Mouse (Mus musculus): ENCODE measurements around the gene Pwp2. TPM values are rescaled to one million over a fixed set of nuclear protein-coding genes. Genes with fewer than 3 reads are reported as not detected.
"Not testable (repeated sequence)": the region's sequence is repeated elsewhere in the genome, so short reads cannot be mapped to it uniquely, and the experiment has no call there.

The Pwp2 gene
- total and polyA plus RNA-seq, 3 experiments, result 41.2 to 49.9 (median 43.0) TPM

DNA sequence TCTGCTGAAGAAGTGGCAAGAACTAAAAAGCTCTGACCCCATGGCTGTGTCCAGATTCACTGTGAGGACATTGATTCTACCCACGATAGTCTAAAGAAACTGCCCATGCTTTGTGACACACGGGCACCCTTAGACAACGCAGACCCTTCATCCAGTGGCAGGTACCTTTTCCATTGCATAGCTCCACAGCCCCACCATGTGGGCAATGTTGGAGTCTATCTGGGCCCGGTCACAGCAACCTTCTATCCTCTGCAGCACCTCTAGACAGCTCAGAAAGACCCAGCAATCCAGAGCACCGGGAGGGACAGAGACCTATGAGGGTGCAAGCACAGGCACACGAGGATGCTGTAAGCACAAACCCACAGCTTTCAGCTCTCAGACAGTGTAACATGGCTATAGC lies 26.4 kb upstream of the Pwp2 start:
- H3K9me3 ChIP-seq (replicated peaks; ENCODE audit: low read length), result no peaks in the 10 kb centered on the region
- DNase-seq (ENCODE audit: extremely low read depth), result no peak
- dilution Hi-C loops (cut with MboI; ENCODE audit: extremely low pct_ligation_motif_present, extremely low pct_unique_long_range_greater_than_20kb, low sequenced_read_pairs), result no loop called here

DNA sequence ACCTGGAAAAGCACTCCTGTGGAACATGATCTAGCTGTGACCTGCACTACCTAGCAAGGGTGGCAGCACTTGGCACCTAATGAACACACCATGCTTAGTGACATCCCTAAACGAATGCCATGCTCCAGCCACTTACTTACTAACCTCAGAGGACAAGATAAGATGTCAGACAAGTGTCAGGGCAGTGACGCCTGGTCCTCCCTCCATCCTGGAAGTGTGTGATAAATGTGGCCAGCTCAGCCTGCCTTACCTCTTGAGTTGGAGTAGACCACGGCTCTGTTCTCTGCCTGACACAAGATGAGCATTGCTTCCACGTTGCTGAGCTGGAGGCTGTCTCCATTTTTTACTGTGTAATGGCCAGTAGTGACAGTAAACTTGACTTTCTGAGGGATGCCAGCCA lies 16.2 kb upstream of the Pwp2 start:
- Histone ChIP-seq H3K36me3 (replicated peaks in 1 of 2; ENCODE audit: control insufficient read depth in 1 of 2, insufficient read depth in 1 of 2, low read length in 1 of 2) (peaks cover 77 to 99% of the 10 kb centered on the region in 2 experiments), H3K9ac (ENCODE audit: insufficient read depth, low read depth) (no peak overlapping the region), H3K79me2 (replicated peaks; ENCODE audit: control insufficient read depth, extremely low read depth, insufficient read depth, poor library complexity, severe bottlenecking) (no peaks in the 10 kb centered on the region), H3K27ac (ENCODE audit: insufficient read depth, low read depth) (no peak overlapping the region), H3K4me3 (replicated peaks in 1 of 3; ENCODE audit: low read depth in 2 of 3, low read length in 2 of 3, poor library complexity in 1 of 3) (no peak overlapping the region), H3K4me1 (ENCODE audit: control insufficient read depth in 1 of 2, insufficient read depth in 2 of 2) (no peaks in the 10 kb centered on the region), H3K4me2 (ENCODE audit: insufficient read depth, low read depth, poor library complexity, severe bottlenecking) (no peak overlapping the region), H3K9me3 (replicated peaks; ENCODE audit: low read length) (no peaks in the 10 kb centered on the region), H3K27me3 (replicated peaks) (no peaks in the 10 kb centered on the region)
- dilution Hi-C loops (cut with MboI; ENCODE audit: extremely low pct_ligation_motif_present, extremely low pct_unique_long_range_greater_than_20kb, low sequenced_read_pairs), result no loop called here
- no peak for TF ChIP-seq BHLHE40 (IDR thresholded peaks at IDR 0.05; ENCODE audit: low read depth, low read length)
- no peak for DNase-seq (ENCODE audit: extremely low read depth)
- in situ Hi-C loops (cut with MboI; ENCODE audit: low pct_ligation_motif_present, low pct_unique_long_range_greater_than_20kb, low sequenced_read_pairs), result no loop called here

More for the DNA sequence above, 26.4 kb upstream of the Pwp2 start:
- no peak overlapping the region for H3K4me2 ChIP-seq (ENCODE audit: insufficient read depth, low read depth, poor library complexity, severe bottlenecking)
- H3K27ac ChIP-seq (ENCODE audit: insufficient read depth, low read depth), result no peak overlapping the region
- in situ Hi-C loops (cut with MboI; ENCODE audit: low pct_ligation_motif_present, low pct_unique_long_range_greater_than_20kb, low sequenced_read_pairs), result no loop called here
- H3K27me3 ChIP-seq (replicated peaks), result no peaks in the 10 kb centered on the region
- H3K4me1 ChIP-seq (ENCODE audit: control insufficient read depth in 1 of 2, insufficient read depth in 2 of 2), result no peaks in the 10 kb centered on the region
- no peak for TF ChIP-seq ZNF384 (IDR thresholded peaks at IDR 0.05; ENCODE audit: low read depth, low read length)
- peak in 1 of 2 experiments; percentile 59; a peak in 2 of 4 replicates for TF ChIP-seq CTCF (conservative IDR thresholded peaks at IDR 0.05 in 1 of 2, IDR thresholded peaks at IDR 0.05 in 1 of 2; ENCODE audit: low read depth in 2 of 2, low read length in 2 of 2)
- TF ChIP-seq MYC (IDR thresholded peaks at IDR 0.05; ENCODE audit: low read depth, low read length), result no peak
- TF ChIP-seq RAD21 (IDR thresholded peaks at IDR 0.05; ENCODE audit: low read depth, low read length), result peak; percentile 43
- no peak for TF ChIP-seq ZMIZ1 (IDR thresholded peaks at IDR 0.05; ENCODE audit: low read depth, low read length)
- TF ChIP-seq USF2 (conservative IDR thresholded peaks at IDR 0.05; ENCODE audit: low read depth, low read length), result no peak
- TF ChIP-seq CHD2 (IDR thresholded peaks at IDR 0.05; ENCODE audit: low read length), result no peak
- peak; percentile 45 for TF ChIP-seq SMC3 (IDR thresholded peaks at IDR 0.05; ENCODE audit: low read depth, low read length)
- no peak for TF ChIP-seq ZKSCAN1 (IDR thresholded peaks at IDR 0.05; ENCODE audit: borderline replicate concordance, low read depth, low read length)
- TF ChIP-seq UBTF (IDR thresholded peaks at IDR 0.05; ENCODE audit: low read depth, low read length), result no peak
- TF ChIP-seq KAT2A (IDR thresholded peaks at IDR 0.05; ENCODE audit: insufficient replicate concordance, low read length), result no peak
- no peak overlapping the region for H3K4me3 ChIP-seq (replicated peaks in 1 of 3; ENCODE audit: low read depth in 2 of 3, low read length in 2 of 3, poor library complexity in 1 of 3)
- no peaks in the 10 kb centered on the region for H3K79me2 ChIP-seq (replicated peaks; ENCODE audit: control insufficient read depth, extremely low read depth, insufficient read depth, poor library complexity, severe bottlenecking)
- no peak overlapping the region for H3K9ac ChIP-seq (ENCODE audit: insufficient read depth, low read depth)
- peaks cover 75 to 100% of the 10 kb centered on the region in 2 experiments for H3K36me3 ChIP-seq (replicated peaks in 1 of 2; ENCODE audit: control insufficient read depth in 1 of 2, insufficient read depth in 1 of 2, low read length in 1 of 2)

DNA sequence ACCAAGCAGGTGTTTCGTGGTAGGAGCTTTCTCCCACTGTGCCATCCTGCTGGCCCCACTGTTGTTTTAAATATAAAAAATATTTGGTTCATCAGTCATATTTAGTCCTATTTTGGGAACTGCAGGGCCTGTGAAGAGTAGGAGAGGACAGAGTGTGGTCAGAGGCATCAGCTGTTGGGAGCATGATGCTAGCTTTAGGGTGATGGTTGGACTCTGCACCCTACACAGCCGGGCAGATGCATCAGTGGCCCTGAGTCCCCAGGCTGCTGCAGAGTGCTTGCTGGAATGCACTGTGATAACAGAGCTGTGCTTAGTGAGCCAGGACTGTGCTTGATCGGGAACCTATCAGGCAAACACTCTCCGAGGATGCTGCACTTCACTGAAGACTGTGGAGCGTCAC lies 8.0 kb upstream of the Pwp2 start:
- Histone ChIP-seq H3K79me2 (replicated peaks; ENCODE audit: control insufficient read depth, extremely low read depth, insufficient read depth, poor library complexity, severe bottlenecking) (no peaks in the 10 kb centered on the region), H3K27ac (ENCODE audit: insufficient read depth, low read depth) (no peak overlapping the region), H3K9ac (ENCODE audit: insufficient read depth, low read depth) (no peak overlapping the region), H3K4me3 (replicated peaks in 1 of 3; ENCODE audit: low read depth in 2 of 3, low read length in 2 of 3, poor library complexity in 1 of 3) (no peak overlapping the region), H3K9me3 (replicated peaks; ENCODE audit: low read length) (no peaks in the 10 kb centered on the region), H3K4me2 (ENCODE audit: insufficient read depth, low read depth, poor library complexity, severe bottlenecking) (no peak overlapping the region), H3K27me3 (replicated peaks) (no peaks in the 10 kb centered on the region), H3K36me3 (replicated peaks in 1 of 2; ENCODE audit: control insufficient read depth in 1 of 2, insufficient read depth in 1 of 2, low read length in 1 of 2) (peaks cover 93 to 100% of the 10 kb centered on the region in 2 experiments), H3K4me1 (ENCODE audit: control insufficient read depth in 1 of 2, insufficient read depth in 2 of 2) (no peaks in the 10 kb centered on the region)
- in situ Hi-C loops (cut with MboI; ENCODE audit: low pct_ligation_motif_present, low pct_unique_long_range_greater_than_20kb, low sequenced_read_pairs), result no loop called here
- no peak for DNase-seq (ENCODE audit: extremely low read depth)
- dilution Hi-C loops (cut with MboI; ENCODE audit: extremely low pct_ligation_motif_present, extremely low pct_unique_long_range_greater_than_20kb, low sequenced_read_pairs), result no loop called here
- TF ChIP-seq IRF4 (IDR thresholded peaks at IDR 0.05; ENCODE audit: low read depth, low read length), result no peak
- TF ChIP-seq TCF12 (IDR thresholded peaks at IDR 0.05; ENCODE audit: low read depth, low read length), result no peak
- TF ChIP-seq SMC3 (IDR thresholded peaks at IDR 0.05; ENCODE audit: low read depth, low read length), result no peak

DNA sequence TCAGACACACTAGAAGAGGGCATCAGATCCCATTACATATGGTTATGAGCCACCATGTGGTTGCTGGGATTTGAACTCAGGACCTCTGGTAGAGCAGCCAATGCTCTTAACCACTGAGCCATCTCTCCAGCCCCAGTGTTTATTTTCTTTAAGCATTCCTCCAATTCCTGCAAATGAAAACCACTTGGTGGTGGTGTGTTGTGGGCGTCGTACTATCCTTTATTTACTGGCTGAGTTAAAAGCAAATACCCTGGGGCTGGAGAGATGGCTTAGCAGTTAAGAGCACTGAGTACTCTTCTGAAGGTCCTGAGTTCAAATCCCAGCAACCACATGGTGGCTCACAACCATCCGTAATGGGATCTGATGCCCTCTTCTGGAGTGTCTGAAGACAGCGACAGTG lies 1.1 kb upstream of the Pwp2 start:
- in situ Hi-C loops (cut with MboI; ENCODE audit: low pct_ligation_motif_present, low pct_unique_long_range_greater_than_20kb, low sequenced_read_pairs), result loop anchor here (5.0 to 10.0 kb wide), 2 partner anchors 36 to 189 kb away; no protein-coding TSS in a partner anchor
- H3K9me3 ChIP-seq (replicated peaks; ENCODE audit: low read length); H3K27ac ChIP-seq (ENCODE audit: insufficient read depth, low read depth); H3K27me3 ChIP-seq (replicated peaks); H3K9ac ChIP-seq (ENCODE audit: insufficient read depth, low read depth); H3K4me3 ChIP-seq (replicated peaks in 1 of 3; ENCODE audit: low read depth in 2 of 3, low read length in 2 of 3, poor library complexity in 1 of 3); H3K4me2 ChIP-seq (ENCODE audit: insufficient read depth, low read depth, poor library complexity, severe bottlenecking); DNase-seq (ENCODE audit: extremely low read depth); dilution Hi-C loops (cut with MboI; ENCODE audit: extremely low pct_ligation_motif_present, extremely low pct_unique_long_range_greater_than_20kb, low sequenced_read_pairs): not testable (repeated sequence)
- H3K79me2 ChIP-seq (replicated peaks; ENCODE audit: control insufficient read depth, extremely low read depth, insufficient read depth, poor library complexity, severe bottlenecking), result peaks cover 10% of the 10 kb centered on the region
- peaks cover 6 to 11% of the 10 kb centered on the region in 2 experiments; a peak in 3 of 4 replicates for H3K4me1 ChIP-seq (ENCODE audit: control insufficient read depth in 1 of 2, insufficient read depth in 2 of 2)
- H3K36me3 ChIP-seq (replicated peaks in 1 of 2; ENCODE audit: control insufficient read depth in 1 of 2, insufficient read depth in 1 of 2, low read length in 1 of 2), result peaks cover 56 to 72% of the 10 kb centered on the region in 2 experiments
